Mouse (Mus musculus) cortical plate, adult 2 months (tissue): ENCODE measurements around the gene Nol4l. TPM values are rescaled to one million over a fixed set of nuclear protein-coding genes. Genes with fewer than 3 reads are reported as not detected.
A peak's percentile ranks its signal among the peaks of the same experiment; 100 is the strongest.

Experiments used
- H3K27ac ChIP-seq: fragments of 200-500 bp; 2 replicates; pipeline ENCODE4 v1.5.1; 2012; ENCODE audit warnings: low read length, control low read depth, inconsistent platforms; ENCODE audit not compliant: insufficient read depth
- H3K4me1 ChIP-seq: fragments of 200-500 bp; 2 replicates; pipeline ENCODE4 v1.6.1; 2011; ENCODE audit warnings: low read length; ENCODE audit not compliant: control insufficient read depth, insufficient read depth
- H3K4me3 ChIP-seq: fragments of 200-500 bp; 2 replicates; pipeline ENCODE4 v1.5.1; 2011; ENCODE audit warnings: mild to moderate bottlenecking, low read length, control low read depth; ENCODE audit not compliant: insufficient read depth
- CTCF ChIP-seq: fragments of 200-500 bp; IDR thresholded peaks from 2 replicates; pipeline ENCODE4 v1.5.1; 2011; ENCODE audit warnings: mild to moderate bottlenecking, control low read depth, low read length; ENCODE audit not compliant: insufficient read depth; ENCODE audit errors: extremely low read depth
- POLR2A ChIP-seq: fragments of 200-500 bp; IDR thresholded peaks from 2 replicates; pipeline ENCODE4 v1.6.1; 2011; ENCODE audit warnings: mild to moderate bottlenecking, low read length, control low read depth; ENCODE audit not compliant: insufficient read depth; ENCODE audit errors: extremely low read depth
- polyA plus RNA-seq: library from polyadenylated mRNA; depleted of rRNA; stranded (reverse); fragments of >200 nt; gene quantifications from 2 replicates; pipeline ENCODE4 v1.2.3, GENCODE M21; 2012

The Nol4l gene
- polyA plus RNA-seq, 1 experiment = 33.9 TPM

DNA sequence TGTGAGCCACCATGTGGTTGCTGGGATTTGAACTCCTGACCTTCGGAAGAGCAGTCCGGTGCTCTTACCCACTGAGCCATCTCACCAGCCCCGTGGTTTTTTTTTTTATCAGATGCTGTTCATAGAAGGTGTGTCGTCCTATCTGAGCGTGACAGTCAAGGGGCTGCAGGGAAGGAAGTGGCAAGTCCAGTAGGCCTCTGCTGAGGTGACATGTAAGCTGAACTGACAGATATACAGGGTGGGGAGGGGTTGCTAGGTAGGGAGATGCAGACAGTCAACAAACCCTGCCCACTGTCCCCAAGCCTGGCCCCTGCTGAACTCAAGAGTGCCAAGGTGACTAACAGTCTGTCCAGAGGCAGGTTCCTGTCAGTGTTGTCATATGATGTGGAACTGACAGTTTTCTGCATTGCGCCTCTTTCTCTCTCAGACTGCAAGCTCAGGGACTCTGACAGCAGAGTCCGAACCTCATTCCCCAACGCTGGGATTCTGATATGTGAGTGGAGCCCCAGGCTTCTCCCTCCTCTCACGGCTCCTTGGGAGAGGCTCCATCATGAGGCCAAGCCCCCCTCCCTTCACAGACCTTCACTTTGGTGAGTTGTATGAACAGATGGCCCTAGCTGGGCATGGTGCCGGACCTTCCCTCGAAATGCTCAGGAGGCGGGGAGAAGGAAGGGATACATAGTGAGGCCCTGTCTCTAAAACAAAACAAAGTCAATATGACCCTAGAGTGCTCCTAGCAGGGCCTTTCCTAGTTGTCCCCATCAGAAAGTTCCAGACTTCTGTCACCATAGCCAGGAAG is 75.6 kb downstream of the Nol4l start:
- no peak for TF ChIP-seq CTCF
- TF ChIP-seq POLR2A = no peak
- Histone ChIP-seq H3K4me3 (no peak overlapping the region), H3K27ac (no peak overlapping the region), H3K4me1 (0 out of 2 replicates have a peak, but pooled peaks cover 3% of the 10 kb centered on the region)

DNA sequence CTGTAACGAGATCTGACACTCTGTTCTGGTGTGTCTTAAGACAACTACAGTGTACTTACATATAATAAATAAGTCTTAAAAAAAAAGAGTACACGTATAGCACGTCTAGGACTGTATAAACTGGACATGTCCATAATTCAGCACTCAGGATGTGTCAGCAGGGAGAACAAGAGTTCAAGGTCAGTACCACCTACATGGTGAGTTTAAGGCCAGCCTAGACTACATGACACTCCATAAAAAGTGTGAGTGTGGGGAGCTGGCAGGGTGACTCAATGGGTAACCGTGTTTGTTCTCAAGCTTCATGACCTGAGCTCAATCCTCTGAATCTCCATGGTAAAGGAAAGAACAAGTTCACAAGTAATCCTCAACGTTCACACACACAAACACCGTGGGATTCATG is 81.3 kb downstream of the Nol4l start:
- no peak overlapping the region for H3K4me3 ChIP-seq
- H3K27ac ChIP-seq = no peak overlapping the region
- no peak for TF ChIP-seq CTCF
- no peak for TF ChIP-seq POLR2A
- H3K4me1 ChIP-seq = no peaks in the 10 kb centered on the region; the same call in 1 of the 2 replicates

DNA sequence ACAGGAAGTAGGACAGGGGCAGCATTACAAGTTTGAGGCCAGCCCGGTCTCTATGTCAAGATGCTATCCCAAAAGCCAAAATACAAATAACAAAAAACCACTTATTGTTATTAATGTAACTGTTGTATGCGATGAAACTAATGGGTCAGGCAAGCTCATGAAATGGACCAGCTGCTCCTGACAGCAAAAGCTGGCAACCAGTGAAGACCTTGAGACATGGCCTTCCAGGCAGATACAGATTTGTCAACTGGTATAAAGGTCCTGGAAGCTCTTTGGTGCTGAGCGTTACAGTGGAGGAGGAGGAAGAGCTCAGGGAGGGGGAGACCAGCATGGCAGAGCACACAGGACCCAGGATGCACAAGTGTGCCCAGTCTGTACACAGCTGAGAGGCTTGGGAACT is 82.1 kb downstream of the Nol4l start:
- Histone ChIP-seq H3K4me3 (no peak overlapping the region), H3K27ac (no peak overlapping the region), H3K4me1 (peaks cover under 1% of the 10 kb centered on the region; the same call in 1 of the 2 replicates)
- no peak for TF ChIP-seq POLR2A
- TF ChIP-seq CTCF = no peak

- Histone ChIP-seq H3K4me1 (peaks cover 1% of the 10 kb centered on the region; the same call in 1 of the 2 replicates), H3K4me3 (no peak overlapping the region), H3K27ac (no peak overlapping the region)
- TF ChIP-seq CTCF (no peak), POLR2A (no peak)
Observed at GRCm38 (mm10) chr2:153446476-153446875, 83.3 kb downstream of the Nol4l start.

DNA sequence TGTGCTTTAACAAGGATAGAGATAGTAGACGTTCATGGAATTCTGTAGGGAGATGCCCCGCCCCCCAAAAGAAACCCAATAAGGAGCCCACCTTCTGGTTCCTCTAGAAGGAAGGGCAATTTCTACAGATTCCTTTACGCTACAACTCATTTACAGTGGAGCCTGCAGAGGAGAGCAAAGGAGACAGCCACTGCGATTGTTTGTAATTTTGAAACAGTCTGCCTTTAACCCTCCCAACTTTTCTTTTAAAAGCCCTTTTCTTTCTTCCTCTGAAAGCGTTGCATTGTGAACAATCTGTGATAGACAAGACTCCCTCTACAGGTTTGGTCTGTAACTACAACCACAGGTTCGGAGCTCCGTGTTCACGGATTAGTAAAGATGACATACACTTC is 83.8 kb downstream of the Nol4l start:
- peak; percentile 53; the same call in 1 of the 2 replicates for TF ChIP-seq CTCF
- no peak for TF ChIP-seq POLR2A
- H3K27ac ChIP-seq = no peak overlapping the region
- peaks cover 1% of the 10 kb centered on the region; the same call in 1 of the 2 replicates for H3K4me1 ChIP-seq
- peak overlapping the region; percentile 47; the same call in 1 of the 2 replicates for H3K4me3 ChIP-seq

GRCm38 (mm10) chr2:153445137-153446016 is 84.4 kb downstream of the Nol4l start:
- H3K27ac ChIP-seq = peak overlapping the region; percentile 32
- peak overlapping the region; percentile 47 for H3K4me3 ChIP-seq

DNA sequence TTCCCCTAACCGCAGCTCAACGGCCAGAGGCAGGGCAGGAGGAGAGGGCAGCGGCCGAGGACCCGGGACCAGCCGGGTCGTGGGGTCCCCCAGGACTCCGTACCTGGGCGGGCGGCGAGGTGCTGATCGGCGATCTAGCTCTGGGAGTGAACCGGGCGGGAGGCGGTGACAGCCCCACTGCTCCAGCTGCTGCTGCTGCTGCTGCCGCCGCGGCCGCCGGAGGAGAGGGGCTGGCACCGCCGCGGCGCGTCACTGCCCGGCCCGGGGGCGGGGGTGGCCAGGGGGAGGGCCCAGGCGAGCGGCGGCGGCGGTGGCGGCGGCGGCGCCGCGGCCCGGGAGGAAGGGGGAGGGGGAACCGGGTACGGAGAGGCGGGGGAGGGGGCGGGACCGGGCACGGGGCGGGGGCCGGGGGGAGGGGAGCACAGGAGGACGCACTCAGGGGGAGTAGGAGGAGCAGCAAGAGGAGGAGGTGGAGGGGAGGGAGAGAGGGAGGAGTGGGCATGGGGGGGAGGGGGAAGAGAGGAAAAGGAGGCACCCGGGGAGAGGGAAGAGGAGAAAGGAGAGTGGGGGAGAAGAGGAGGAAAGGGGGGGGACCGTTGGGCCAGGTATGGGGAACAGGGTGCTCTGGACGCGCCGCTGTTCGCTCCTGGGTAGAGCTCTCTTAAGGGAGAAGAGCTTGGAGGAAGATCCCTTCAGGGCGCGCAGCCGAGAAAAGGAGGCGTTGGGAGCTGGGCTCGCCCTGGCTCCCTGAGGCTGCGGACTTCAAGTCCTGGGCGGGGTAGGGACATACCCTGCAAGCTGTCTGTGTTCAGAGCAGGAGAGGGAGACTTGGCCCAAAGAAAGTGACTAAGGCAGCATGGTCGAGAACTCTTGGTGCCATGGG is 85.3 kb downstream of the Nol4l start:
- no peak for TF ChIP-seq POLR2A
- no peak for TF ChIP-seq CTCF
- Histone ChIP-seq H3K4me1 (peaks cover 1% of the 10 kb centered on the region; the same call in 1 of the 2 replicates), H3K27ac (peak overlapping the region; percentile 86), H3K4me3 (peak overlapping the region; percentile 47)

More at GRCm38 (mm10) chr2:153445137-153446016, 84.4 kb downstream of the Nol4l start:
- H3K4me1 ChIP-seq = peaks cover 1% of the 10 kb centered on the region; the same call in 1 of the 2 replicates
- TF ChIP-seq CTCF (no peak), POLR2A (no peak)

DNA sequence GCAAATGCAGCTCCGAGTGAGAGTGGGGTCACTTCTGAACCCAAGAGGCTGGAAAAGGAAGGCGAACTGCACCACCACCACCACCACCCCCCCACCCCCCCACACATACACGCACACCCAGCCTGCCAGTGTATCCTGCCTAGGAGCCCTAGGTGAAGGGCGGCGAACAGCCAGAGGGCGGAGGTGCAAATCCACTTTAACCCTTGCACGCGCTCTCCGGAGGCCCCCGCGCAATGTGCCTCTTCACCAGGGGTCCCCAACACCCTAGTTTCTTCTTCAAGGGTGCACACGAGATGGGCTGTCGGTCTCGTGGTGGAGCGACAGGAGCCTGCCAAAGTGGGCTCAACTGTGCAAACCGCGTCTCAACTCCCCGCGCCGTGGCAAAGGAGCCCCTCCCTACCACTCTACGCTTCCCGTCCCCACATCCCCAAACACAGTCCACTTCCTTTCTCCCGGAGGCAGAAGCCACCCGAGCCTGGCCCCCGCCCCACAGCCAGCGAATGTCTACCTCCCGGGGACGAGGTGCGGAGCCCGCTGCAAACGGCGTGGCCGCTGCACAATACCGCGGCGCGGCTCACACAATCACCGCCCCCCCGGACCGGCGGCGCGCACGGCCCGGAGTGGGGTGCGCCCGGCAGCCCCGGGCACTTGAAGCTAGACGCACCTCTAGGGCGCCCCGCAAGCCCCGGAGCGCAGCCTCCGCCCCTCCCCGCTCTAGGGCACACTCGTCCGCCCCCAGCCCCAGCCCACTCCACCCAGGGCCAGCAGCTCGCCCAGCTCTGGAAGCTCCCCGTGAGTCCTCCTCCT is 86.1 kb downstream of the Nol4l start:
- TF ChIP-seq CTCF (no peak), POLR2A (no peak)
- H3K4me3 ChIP-seq = peak overlapping the region; percentile 47
- H3K27ac ChIP-seq = peak overlapping the region; percentile 86
- H3K4me1 ChIP-seq = peaks cover 1% of the 10 kb centered on the region; the same call in 1 of the 2 replicates
